Mouse (Mus musculus) urinary bladder, postnatal 14 days (tissue): ENCODE data around the gene Bicdl1.

Experiments used
- DNase-seq: peaks from one replicate; pipeline ENCODE4 v3.0.0; 2021; ENCODE audit warnings: low spot score

Bicdl1 gene

DNA sequence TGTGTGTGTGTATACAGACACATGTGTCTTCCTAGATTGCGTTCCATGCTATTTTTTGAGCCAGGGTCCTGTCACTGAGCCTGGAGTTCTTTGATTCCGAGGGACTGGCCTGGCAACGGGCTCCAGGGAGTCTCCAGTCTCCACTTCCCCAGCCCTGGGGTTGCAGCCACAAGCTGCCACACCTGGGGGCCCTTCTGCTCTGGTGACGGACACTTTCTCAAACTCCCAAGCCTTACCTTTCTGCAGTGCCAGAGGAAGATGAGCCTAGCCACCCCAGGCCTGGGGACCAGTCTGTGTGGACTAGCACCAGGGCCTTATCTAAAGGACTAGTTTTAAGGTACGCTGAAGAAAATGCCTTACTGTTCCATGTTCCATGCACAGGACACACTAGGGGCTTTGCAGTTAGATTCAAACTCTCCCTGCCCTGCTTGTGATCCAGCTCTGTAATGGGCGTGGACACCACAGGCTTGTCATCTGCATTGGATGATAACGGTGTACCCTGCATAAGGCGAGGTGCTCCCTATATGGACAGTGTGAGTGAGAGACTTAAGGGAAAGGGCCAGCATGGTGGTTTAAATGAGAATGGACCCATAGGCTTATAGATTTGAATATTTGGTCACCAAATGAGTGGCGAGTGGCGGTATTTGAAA is 105.1 kb downstream of the Bicdl1 start:
- DNase-seq = no peak

DNA sequence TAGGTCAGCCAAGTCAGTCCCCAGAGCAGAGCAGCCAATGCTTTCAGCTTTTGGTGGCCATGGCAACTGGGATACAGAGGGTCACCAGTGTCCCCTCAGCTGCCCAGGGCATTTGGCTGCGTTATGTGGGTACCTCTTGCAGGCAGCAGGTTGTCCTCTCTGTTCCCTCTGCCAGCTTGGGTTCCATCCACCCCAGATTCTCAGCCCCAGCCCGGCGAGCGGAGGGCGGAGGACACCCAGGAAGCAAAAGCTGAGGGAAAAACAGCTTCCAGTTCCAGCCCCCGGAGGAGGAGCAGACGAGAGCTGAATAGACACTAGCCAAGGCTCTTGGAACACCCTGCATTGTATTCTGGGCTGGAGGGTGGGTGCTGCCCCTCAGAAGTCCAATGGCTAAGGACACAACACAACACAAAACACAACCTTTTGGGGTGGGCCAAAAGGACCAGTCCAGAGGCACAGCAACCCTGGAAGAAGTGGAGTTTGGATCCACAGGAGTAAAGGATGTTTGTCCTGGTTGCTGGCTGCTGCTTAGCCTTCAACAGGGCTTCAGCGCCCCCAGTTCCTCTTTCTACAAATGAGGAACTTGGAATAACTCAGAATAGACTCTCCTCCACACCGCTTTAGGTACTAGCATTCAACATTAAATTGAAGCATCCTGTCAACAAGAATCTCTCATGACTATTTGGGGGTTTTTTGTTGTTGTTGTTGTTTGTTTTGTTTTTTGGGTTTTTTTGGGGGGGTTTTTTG is 107.6 kb downstream of the Bicdl1 start:
- no peak for DNase-seq

DNA sequence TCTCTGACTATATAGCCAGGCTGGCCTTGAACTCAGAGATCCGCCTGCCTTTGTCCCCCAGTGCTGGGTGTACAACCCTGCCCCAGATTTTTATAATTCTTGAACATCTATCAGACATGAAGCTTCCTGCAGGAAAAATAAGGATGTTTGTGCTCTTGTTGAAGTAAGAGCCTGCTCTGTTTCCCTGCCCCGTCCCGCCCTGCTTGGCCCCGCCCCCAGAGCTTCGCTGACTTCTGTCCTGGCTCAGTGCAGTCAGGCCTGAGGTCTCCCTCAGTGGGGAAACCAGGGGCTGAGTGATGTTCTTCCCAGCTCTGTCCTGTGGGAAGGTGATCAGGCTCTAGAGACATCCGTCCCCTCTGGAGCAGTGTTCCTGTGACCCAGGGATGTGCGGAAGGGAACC is 108.7 kb downstream of the Bicdl1 start:
- DNase-seq = no peak

DNA sequence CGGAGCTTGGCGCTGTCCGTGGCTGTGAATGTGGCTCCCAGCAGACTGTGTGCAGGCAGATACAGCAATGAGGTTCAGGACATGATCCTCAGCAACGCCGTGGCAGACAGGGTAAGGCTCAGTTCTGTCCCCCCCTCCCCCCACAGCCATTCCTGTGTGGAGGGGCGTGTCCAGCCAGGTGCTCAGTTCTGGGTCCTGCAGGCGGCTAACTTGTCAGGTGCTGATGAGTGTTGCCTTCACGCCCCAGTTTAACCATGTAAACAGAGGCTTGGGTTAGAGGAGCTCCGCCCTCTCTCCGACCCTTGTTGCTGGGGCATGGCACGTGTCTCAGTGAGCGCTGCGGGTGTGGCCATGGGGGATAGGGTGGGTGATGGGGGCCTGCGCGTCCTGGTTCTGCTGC is 111.7 kb downstream of the Bicdl1 start:
- no peak for DNase-seq

DNA sequence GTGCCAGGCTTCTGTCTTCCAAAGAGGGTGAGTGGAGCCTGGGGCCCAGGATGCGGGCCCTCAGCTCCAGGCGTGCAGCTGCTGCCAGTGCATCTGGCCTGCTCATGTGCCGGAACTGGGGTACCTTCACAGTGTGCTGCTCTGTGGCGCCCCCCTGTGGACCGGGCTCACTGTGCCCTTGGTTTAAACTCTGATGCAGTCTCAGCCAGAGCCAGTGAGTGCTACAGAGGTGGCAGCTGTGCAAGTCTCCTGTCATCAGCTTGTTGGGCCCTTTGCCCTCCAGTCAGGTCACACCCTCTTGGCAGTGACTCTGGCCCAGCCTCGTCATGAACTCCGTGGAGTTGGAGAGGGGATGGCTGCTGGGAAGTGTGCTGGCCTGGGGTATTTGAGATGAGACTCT is 116.5 kb downstream of the Bicdl1 start:
- DNase-seq = peak; percentile 36

DNA sequence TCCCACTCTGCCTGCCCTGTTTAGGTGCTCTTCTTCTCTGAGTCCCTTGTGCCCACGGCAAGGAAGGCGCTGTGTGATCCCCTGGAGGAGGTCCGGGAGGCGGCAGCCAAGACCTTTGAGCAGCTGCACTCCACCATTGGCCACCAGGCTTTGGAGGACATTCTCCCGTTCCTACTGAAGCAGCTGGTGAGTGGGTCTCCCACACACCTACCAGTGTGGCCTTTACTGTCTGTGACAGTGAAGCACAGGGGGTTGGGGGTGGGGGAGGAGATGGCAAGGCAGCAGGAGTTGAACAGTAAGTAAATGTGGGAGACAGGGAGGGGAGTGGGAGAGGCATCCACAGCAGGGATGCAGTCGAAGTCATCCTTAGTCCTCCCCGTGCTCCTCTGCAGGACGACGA is 118.1 kb downstream of the Bicdl1 start:
- DNase-seq = no peak

DNA sequence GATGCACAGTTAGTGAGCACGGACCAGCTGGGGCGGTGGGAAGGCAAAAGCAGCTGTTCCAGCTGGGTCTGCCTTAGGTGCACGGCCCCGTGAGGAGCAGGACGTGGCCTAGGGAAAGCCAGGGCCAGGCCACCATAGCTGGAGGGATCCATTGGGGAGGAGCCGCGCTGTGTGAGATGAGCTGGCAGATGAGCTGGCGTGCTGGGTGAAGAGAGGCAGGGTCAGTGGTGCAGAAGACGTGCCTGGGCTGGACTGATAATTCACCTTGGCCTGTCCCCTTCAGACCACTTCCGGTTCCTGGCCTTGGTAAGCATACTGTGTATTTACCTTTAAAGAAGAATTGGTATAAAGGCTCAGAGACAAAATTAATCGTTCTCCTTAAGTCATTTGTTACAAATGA is 119.9 kb downstream of the Bicdl1 start:
- DNase-seq = no peak

DNA sequence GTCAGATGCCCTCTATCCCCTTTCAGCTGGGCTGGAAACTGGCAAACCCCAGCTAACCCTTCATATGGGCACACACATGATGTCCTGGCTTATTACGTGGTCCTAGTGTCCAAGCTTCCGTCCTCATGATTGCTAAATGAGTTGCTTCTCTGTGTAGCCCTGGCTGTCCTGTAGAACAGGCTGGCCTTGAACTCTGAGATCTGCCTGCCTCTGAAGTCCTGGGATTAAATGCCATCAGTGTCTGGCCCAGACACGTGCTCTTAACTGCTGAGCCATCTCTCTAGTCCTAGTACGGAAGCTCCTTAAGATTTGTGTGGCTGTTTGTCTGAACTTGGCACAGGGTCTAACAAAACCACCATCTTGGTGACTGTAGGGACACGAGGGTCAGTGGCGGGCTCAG is 127.9 kb downstream of the Bicdl1 start:
- DNase-seq = no peak
